Mouse (Mus musculus) midbrain, postnatal 0 days (tissue): Measurements from ENCODE around the gene R3hcc1l. TPM values are rescaled to one million over a fixed set of nuclear protein-coding genes. Genes with fewer than 3 reads are reported as not detected.

Source experiments
- ATAC-seq: fragments of 200-750 bp; cut with Nextera tagmentation; 2 replicates; pipeline ENCODE4 v1.8.0; 2017; ENCODE audit warnings: moderate number of reproducible peaks, mild to moderate bottlenecking, moderate TSS enrichment, moderate library complexity; ENCODE audit not compliant: low FRiP score
- DNase-seq: peaks from one replicate; pipeline ENCODE4 v3.0.0-alpha.2; 2015; ENCODE audit warnings: low spot score
- H3K27ac ChIP-seq: fragments of 300-500 bp; sonication (generic); 2 replicates; pipeline ENCODE4 v1.5.1; 2014; ENCODE audit warnings: low read depth, mild to moderate bottlenecking, low read length, mixed read lengths
- H3K27me3 ChIP-seq: fragments of 300-500 bp; sonication (generic); 2 replicates; pipeline ENCODE4 v1.6.1; 2014; ENCODE audit warnings: low read length, control low read depth, mixed read lengths; ENCODE audit not compliant: insufficient read depth
- H3K36me3 ChIP-seq: fragments of 300-500 bp; sonication (generic); 2 replicates; pipeline ENCODE4 v1.6.1; 2014; ENCODE audit warnings: low read length, control low read depth, mixed read lengths; ENCODE audit not compliant: insufficient read depth
- H3K4me1 ChIP-seq: fragments of 300-500 bp; sonication (generic); 2 replicates; pipeline ENCODE4 v1.6.1; 2014; ENCODE audit warnings: mild to moderate bottlenecking, control low read depth, antibody characterized with exemption, low read length, mixed read lengths; ENCODE audit not compliant: insufficient read depth
- H3K4me2 ChIP-seq: fragments of 300-500 bp; sonication (generic); 2 replicates; pipeline ENCODE4 v1.6.1; 2014; ENCODE audit warnings: low read depth, mild to moderate bottlenecking, low read length, mixed read lengths; ENCODE audit not compliant: poor library complexity, severe bottlenecking
- H3K4me3 ChIP-seq: fragments of 300-500 bp; sonication (generic); 2 replicates; pipeline ENCODE4 v1.5.1; 2014; ENCODE audit warnings: low read depth, mild to moderate bottlenecking, low read length, moderate library complexity
- H3K9ac ChIP-seq: fragments of 300-500 bp; sonication (generic); replicated peaks from 2 replicates; pipeline ENCODE4 v1.6.1; 2014; ENCODE audit warnings: mild to moderate bottlenecking, low read length, moderate library complexity, mixed read lengths; ENCODE audit not compliant: poor library complexity, severe bottlenecking
- H3K9me3 ChIP-seq: fragments of 300-500 bp; sonication (generic); 2 replicates; pipeline ENCODE4 v1.6.1; 2016; ENCODE audit warnings: low read length, control low read depth
- CTCF ChIP-seq: IDR thresholded peaks from 2 replicates; pipeline ENCODE4 v1.5.1; 2016; ENCODE audit warnings: antibody characterized with exemption, mild to moderate bottlenecking
- WGBS: fragments of 180-500 bp; shearing (Covaris S2); extraction: QIAGEN DNeasy Blood & Tissue Kit; methylation state at CpG from one replicate; pipeline ENCODE4 v1.1.7; 2014; 5-methylcytosine and 5-hydroxymethylcytosine counted together
- polyA plus RNA-seq: library from polyadenylated mRNA; unstranded; fragments of >200 nt; fragmentation: Nextera tagmentation; extraction: Ambion mirVana; gene quantifications from 2 replicates; pipeline ENCODE4 v1.2.1, GENCODE M21; 2015
- total RNA-seq: library from RNA; depleted of rRNA; stranded (reverse); fragments of >200 nt; gene quantifications from 2 replicates; pipeline ENCODE4 v1.2.3, GENCODE M21; 2014

The R3hcc1l gene
- total and polyA plus RNA-seq, 2 experiments from 2014 or later, result 7.7 to 9.9 TPM

- Histone ChIP-seq H3K4me1 (no peaks in the 10 kb centered on the region), H3K9ac (no peak overlapping the region), H3K27me3 (no peaks in the 10 kb centered on the region), H3K36me3 (peaks cover 5% of the 10 kb centered on the region; the same call in 1 of the 2 replicates), H3K4me3 (no peak overlapping the region), H3K27ac (no peak overlapping the region), H3K9me3 (no peaks in the 10 kb centered on the region), H3K4me2 (no peak overlapping the region)
- 94% methylated on average over 12 of the region's 12 CpGs for WGBS
- no peak for DNase-seq
- ATAC-seq, result no peak
- no peak for TF ChIP-seq CTCF
These were observed 78.7 kb downstream of the R3hcc1l start for GRCm38 (mm10) chr19:42597286-42597685.

GRCm38 (mm10) chr19:42597896-42598295, 79.3 kb downstream of the R3hcc1l start:
- H3K36me3 ChIP-seq, result peaks cover 5% of the 10 kb centered on the region; the same call in 1 of the 2 replicates
- no peak overlapping the region for H3K27ac ChIP-seq
- no peak overlapping the region for H3K4me3 ChIP-seq
- no peaks in the 10 kb centered on the region for H3K27me3 ChIP-seq
- ATAC-seq, result no peak
- 97% methylated on average over 6 of the region's 6 CpGs for WGBS
- no peaks in the 10 kb centered on the region for H3K4me1 ChIP-seq
- H3K4me2 ChIP-seq, result no peak overlapping the region
- TF ChIP-seq CTCF, result no peak
- no peak for DNase-seq
- no peaks in the 10 kb centered on the region for H3K9me3 ChIP-seq
- no peak overlapping the region for H3K9ac ChIP-seq

- ATAC-seq, result no peak
- no peak for TF ChIP-seq CTCF
- no peak overlapping the region for H3K27ac ChIP-seq
- H3K4me3 ChIP-seq, result no peak overlapping the region
- 84% methylated on average over 17 of the region's 17 CpGs for WGBS
- H3K4me1 ChIP-seq, result no peaks in the 10 kb centered on the region
- H3K36me3 ChIP-seq, result peaks cover 3% of the 10 kb centered on the region; the same call in 1 of the 2 replicates
- no peaks in the 10 kb centered on the region for H3K27me3 ChIP-seq
- no peak overlapping the region for H3K4me2 ChIP-seq
- no peak overlapping the region for H3K9ac ChIP-seq
- DNase-seq, result no peak
- H3K9me3 ChIP-seq, result no peaks in the 10 kb centered on the region
These were observed 81.3 kb downstream of the R3hcc1l start for GRCm38 (mm10) chr19:42599891-42600290.

GRCm38 (mm10) chr19:42600591-42600990, 82.0 kb downstream of the R3hcc1l start:
- Histone ChIP-seq H3K4me3 (no peak overlapping the region), H3K4me2 (no peak overlapping the region)

GRCm38 (mm10) chr19:42601445-42601844, 82.9 kb downstream of the R3hcc1l start:
- H3K4me2 ChIP-seq, result no peak overlapping the region
- no peaks in the 10 kb centered on the region for H3K4me1 ChIP-seq
- no peak overlapping the region for H3K27ac ChIP-seq
- ATAC-seq (no peak), DNase-seq (no peak)
- H3K36me3 ChIP-seq, result no peaks in the 10 kb centered on the region
- WGBS, result 79% methylated on average over 2 of the region's 2 CpGs
- H3K4me3 ChIP-seq, result no peak overlapping the region
- H3K27me3 ChIP-seq, result no peaks in the 10 kb centered on the region
- H3K9me3 ChIP-seq, result no peaks in the 10 kb centered on the region
- no peak for TF ChIP-seq CTCF
- no peak overlapping the region for H3K9ac ChIP-seq

More at GRCm38 (mm10) chr19:42600591-42600990, 82.0 kb downstream of the R3hcc1l start:
- no peak overlapping the region for H3K27ac ChIP-seq
- H3K36me3 ChIP-seq, result no peaks in the 10 kb centered on the region
- DNase-seq (no peak), ATAC-seq (no peak)
- no peaks in the 10 kb centered on the region for H3K27me3 ChIP-seq
- no peaks in the 10 kb centered on the region for H3K4me1 ChIP-seq
- TF ChIP-seq CTCF, result no peak
- H3K9me3 ChIP-seq, result no peaks in the 10 kb centered on the region
- H3K9ac ChIP-seq, result no peak overlapping the region
- 49% methylated on average over 3 of the region's 3 CpGs for WGBS

- no peaks in the 10 kb centered on the region for H3K9me3 ChIP-seq
- DNase-seq, result no peak
- no peak overlapping the region for H3K4me3 ChIP-seq
- no peaks in the 10 kb centered on the region for H3K36me3 ChIP-seq
- H3K4me1 ChIP-seq, result no peaks in the 10 kb centered on the region
- no peak for ATAC-seq
- H3K27me3 ChIP-seq, result no peaks in the 10 kb centered on the region
- no peak overlapping the region for H3K9ac ChIP-seq
- no peak overlapping the region for H3K4me2 ChIP-seq
- no peak overlapping the region for H3K27ac ChIP-seq
- no peak for TF ChIP-seq CTCF
- 79% methylated on average over 8 of the region's 8 CpGs for WGBS
These were observed 83.5 kb downstream of the R3hcc1l start for GRCm38 (mm10) chr19:42602041-42602440.
